In genomic region chr9:57270399-57270798, GRCm38 (mm10) we compare ENCODE assay signal across 18 mouse cellular contexts. TPM values are rescaled to one million over a fixed set of nuclear protein-coding genes. Genes with fewer than 3 reads are reported as not detected.
DNase-seq lines count a peak whose midpoint lies in the region; ATAC-seq lines count a peak whose summit lies in the region.
"Had no signal": no experiment of that assay in that cellular context is flagged by ENCODE, and none has a peak within 500 bp of the region (broad histone marks: within the 10 kb centered on the region; RNA-seq: fewer than 3 reads in every experiment).

No protein-coding gene starts in this region.

- H3K9me3 ChIP-seq in forebrain, embryonic 11.5 days (ENCODE audit: control insufficient read depth, low read length): no peaks in the 10 kb centered on the region

- ATAC-seq in forebrain, embryonic 11.5 days (replicated peaks; ENCODE audit: low FRiP score): no peak; the same call in 1 of the 2 replicates

- no peaks in the 10 kb centered on the region for H3K27me3 ChIP-seq in forebrain, embryonic 11.5 days (ENCODE audit: control insufficient read depth, insufficient read depth, low read length)

- H3K27ac ChIP-seq in forebrain, embryonic 11.5 days (ENCODE audit: low read depth, low read length): peak overlapping the region; percentile 15; the same call in 1 of the 2 replicates
- H3K27ac ChIP-seq: macrophage had no signal

- 29% methylated on average over 8 of the region's 8 CpGs for WGBS in forebrain, embryonic 11.5 days

- H3K9ac ChIP-seq in forebrain, embryonic 11.5 days (ENCODE audit: low read length): no peak overlapping the region

- no peaks in the 10 kb centered on the region for H3K36me3 ChIP-seq in forebrain, embryonic 11.5 days (ENCODE audit: control insufficient read depth, insufficient read depth, low read length)

- no peak overlapping the region for H3K4me2 ChIP-seq in forebrain, embryonic 11.5 days (ENCODE audit: low read depth, low read length, severe bottlenecking)
- H3K4me2 ChIP-seq: heart, embryonic 11.5 days had no signal

- no peak overlapping the region for H3K4me3 ChIP-seq in forebrain, embryonic 11.5 days (ENCODE audit: low read depth, low read length)
- H3K4me3 ChIP-seq: myocyte had no signal

- peak; percentile 87 for DNase-seq in heart, adult 11 months
- DNase-seq in heart, adult 9 months (ENCODE audit: low spot score in 2 of 2): no peak
- peak; percentile 62 for DNase-seq in kidney, postnatal 10 days
- DNase-seq in kidney, adult 11 months: no peak
- peak; percentile 33 for DNase-seq in brain, adult 2 months (ENCODE audit: low read depth, low spot score)
- no peak for DNase-seq in forebrain, embryonic 11.5 days (ENCODE audit: low spot score)
- DNase-seq in frontal cortex, postnatal 36 days (ENCODE audit: low spot score in 2 of 2): no peak
- DNase-seq in heart, postnatal 14 days: no peak
- DNase-seq: adrenal gland, adult 2 months; cerebellum, adult 9-11 months; heart, postnatal 4 days; kidney, postnatal 36 days; lung, adult 2 months had no signal

- intact Hi-C loops in heart, postnatal 14 days (cut with DNase I): no loop called here

- peaks cover 14% of the 10 kb centered on the region; the same call in 1 of the 2 replicates for H3K4me1 ChIP-seq in forebrain, embryonic 11.5 days (replicated peaks; ENCODE audit: control insufficient read depth, insufficient read depth, low read length)

RNA-seq across cellular contexts. Expression of gene 1700017B05Rik, which starts 8.0 kb away (rescaled TPM):
- polyA plus RNA-seq in forebrain, embryonic 11.5 days (2014; fragmentation: Nextera tagmentation; extraction: Ambion mirVana): 12.5 TPM in 2 replicates
- 10 to 100 TPM; 15.5 to 16.4 TPM for total RNA-seq in heart, postnatal 14 days (2021)

RNA-seq across cellular contexts. Expression of gene Trcg1, which starts 34.0 kb away (rescaled TPM):
- 0.09 TPM in 1 of 2 replicates, not detected in the other for polyA plus RNA-seq in forebrain, embryonic 11.5 days (2014; fragmentation: Nextera tagmentation; extraction: Ambion mirVana)
- not detected for total RNA-seq in heart, postnatal 14 days (2021)
- total RNA-seq: adrenal gland, adult 2 months; heart, postnatal 4 days; left cerebral cortex, adult 8-10 months had no signal
- polyA plus RNA-seq: adrenal gland, adult 2 months; heart, embryonic 11.5 days; limb, embryonic 14.5 days; lung, adult 2 months; macrophage; myocyte had no signal

Comparison
In these comparisons a context has a peak if more than half of its experiments do, and no peak if none do; other contexts are left out.
1. DNase-seq: peak in heart, adult 11 months (single experiment), kidney, postnatal 10 days (single experiment) and brain, adult 2 months (single experiment); none in heart, adult 9 months (0 of 2), kidney, adult 11 months (single experiment), forebrain, embryonic 11.5 days (single experiment), frontal cortex, postnatal 36 days (0 of 2) and heart, postnatal 14 days (0 of 2).